Mouse (Mus musculus) spleen, adult 2 months (tissue): Measurements from ENCODE around the gene Frat2.

Experiments
- CTCF ChIP-seq: fragments of 200-500 bp; IDR thresholded peaks from 2 replicates; pipeline ENCODE4 v1.5.1; 2011; ENCODE audit warnings: mild to moderate bottlenecking, inconsistent platforms; ENCODE audit not compliant: insufficient read depth, insufficient read length, insufficient replicate concordance; ENCODE audit errors: extremely low read depth
- POLR2A ChIP-seq: fragments of 200-500 bp; IDR thresholded peaks from 2 replicates; pipeline ENCODE4 v1.6.1; 2011; ENCODE audit warnings: low read depth, low read length, inconsistent platforms

DNA sequence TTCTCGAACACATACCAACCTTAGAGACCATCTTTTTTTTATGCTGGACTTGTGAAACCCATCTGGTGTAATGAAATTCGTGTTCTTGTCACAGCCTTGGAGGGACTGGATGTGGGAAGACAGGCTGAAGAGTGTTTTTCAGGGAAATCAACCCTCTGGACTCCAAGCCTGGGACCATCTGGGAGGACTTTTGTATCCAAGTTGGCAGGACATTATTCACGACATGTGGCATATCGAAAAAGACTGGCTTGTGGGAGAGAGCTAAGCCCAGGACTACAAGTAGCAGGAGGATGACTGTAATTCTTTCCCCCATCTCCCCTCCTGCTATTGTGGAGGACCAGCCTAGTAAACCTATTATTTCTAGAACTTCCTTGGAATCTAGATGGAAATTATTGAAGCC lies 5.7 kb downstream of the Frat2 start:
- no peak for TF ChIP-seq CTCF
- TF ChIP-seq POLR2A = no peak
